Mouse (Mus musculus): ENCODE measurements around the gene Ncor1.

Gene Ncor1

DNA sequence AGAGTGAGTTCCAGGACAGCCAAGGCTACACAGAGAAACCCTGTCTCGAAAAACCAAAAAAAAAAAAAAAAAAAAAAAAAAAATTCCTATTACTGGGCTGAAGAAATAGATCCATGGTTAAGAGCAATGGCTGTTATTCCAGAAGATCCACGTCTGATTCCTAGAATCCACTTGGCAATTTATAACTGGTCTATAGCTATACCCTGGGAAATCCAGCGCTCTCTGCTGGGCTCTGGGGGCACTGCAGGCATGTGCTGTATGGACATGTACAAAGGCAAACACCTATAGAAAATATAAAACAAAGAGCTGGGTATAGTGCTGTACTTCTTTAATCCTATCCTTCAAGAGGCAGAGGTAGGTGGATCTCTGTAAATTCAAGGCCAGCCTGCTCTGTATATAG is 31.2 kb downstream of the Ncor1 start:
- CTCF ChIA-PET: interaction anchor here (0.6 to 2.2 kb wide), 31 partner anchors 10 to 1106 kb away, joined by 3 to 17 read pairs (median 4); partner anchors contain the start of gene Ubb (in 1 of the 4)
- POLR2A ChIA-PET: interaction anchor here (0.7 to 2.9 kb wide), 40 partner anchors 9 to 390 kb away, joined by 3 to 29 read pairs (median 5); partner anchors contain the start of genes Ubb (in 2 of the 4) and Cenpv (in 1 of the 4)

DNA sequence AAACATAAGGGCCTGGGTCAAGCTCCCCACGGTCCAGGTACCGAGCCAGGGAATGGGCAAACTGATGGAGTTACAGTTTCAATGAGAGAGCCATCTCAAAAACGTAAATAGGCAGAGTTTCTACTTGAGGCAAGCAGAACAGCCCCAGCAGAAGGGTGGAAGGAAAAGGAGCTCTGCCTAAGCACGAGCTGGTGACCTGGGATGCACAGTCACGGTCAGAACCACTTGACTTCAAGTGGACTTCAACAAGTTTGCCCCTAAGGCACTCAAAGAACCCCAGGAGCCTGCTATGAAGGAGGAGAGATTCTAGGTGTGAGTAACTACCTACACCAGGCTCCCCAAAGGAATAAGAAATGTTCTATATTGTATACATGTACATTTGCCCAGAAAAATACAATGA is 32.1 kb downstream of the Ncor1 start:
- POLR2A ChIA-PET: interaction anchor here in 3 of 4 experiments (0.6 to 2.9 kb wide), 31 partner anchors 8 to 177 kb away, joined by 3 to 29 read pairs (median 5); partner anchors contain the start of gene Ubb (in 2 of the 3)
- CTCF ChIA-PET: interaction anchor here in 3 of 4 experiments (0.6 to 2.2 kb wide), 10 partner anchors 12 to 1265 kb away, joined by 3 to 17 read pairs (median 5); no protein-coding TSS in a partner anchor

DNA sequence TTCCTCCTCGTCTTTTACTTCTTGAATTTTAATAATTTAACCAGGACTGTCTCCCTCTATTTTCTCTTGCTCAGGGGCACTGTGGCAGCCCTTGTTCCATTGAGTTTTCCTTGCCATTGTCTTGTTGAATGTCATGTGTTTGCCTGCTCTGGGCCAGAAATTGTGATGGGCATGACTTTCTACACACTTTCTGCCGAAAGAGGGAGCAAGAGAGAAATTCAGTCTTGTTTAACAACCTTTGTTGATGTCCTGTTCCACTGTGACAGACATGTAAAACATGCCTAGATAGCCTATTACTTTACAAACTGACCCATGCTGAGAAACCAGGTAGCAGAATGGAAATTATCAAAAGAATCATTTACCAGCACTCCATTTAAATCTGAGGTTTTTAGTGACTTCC is 33.8 kb downstream of the Ncor1 start:
- POLR2A ChIA-PET: interaction anchor here in 2 of 4 experiments (0.9 to 2.0 kb wide), 8 partner anchors 9 to 178 kb away, joined by 3 to 9 read pairs (median 4); partner anchors contain the start of gene Ubb (in 2 of the 2)
- CTCF ChIA-PET: no interaction called here

DNA sequence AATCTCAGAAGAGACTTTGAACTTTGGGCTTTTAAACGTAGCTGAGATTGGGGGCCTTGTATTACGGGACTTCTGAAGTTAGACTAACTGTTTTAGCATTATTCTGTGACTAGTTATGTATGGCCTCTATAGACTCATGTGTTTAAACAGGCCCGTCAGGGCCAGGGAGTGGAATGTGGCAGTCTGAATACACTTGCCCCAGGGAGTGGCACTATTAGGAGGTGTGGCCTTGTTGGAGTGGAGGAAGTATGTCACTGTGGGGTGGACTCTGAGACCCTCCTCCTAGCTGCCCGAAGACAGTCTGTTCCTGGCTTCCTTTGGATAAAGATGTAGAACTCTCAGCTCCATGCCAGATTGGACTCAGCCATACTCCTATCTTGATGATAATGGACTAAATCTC is 43.3 kb downstream of the Ncor1 start:
- CTCF ChIA-PET: interaction anchor here in 2 of 4 experiments (1.8 to 2.8 kb wide), 2 partner anchors 12 kb away, joined by 5 to 6 read pairs; no protein-coding TSS in a partner anchor
- POLR2A ChIA-PET: interaction anchor here in 2 of 4 experiments (0.6 to 4.0 kb wide), 13 partner anchors 9 to 188 kb away, joined by 3 to 22 read pairs (median 5); partner anchors contain the start of gene Ubb (in 2 of the 2)

DNA sequence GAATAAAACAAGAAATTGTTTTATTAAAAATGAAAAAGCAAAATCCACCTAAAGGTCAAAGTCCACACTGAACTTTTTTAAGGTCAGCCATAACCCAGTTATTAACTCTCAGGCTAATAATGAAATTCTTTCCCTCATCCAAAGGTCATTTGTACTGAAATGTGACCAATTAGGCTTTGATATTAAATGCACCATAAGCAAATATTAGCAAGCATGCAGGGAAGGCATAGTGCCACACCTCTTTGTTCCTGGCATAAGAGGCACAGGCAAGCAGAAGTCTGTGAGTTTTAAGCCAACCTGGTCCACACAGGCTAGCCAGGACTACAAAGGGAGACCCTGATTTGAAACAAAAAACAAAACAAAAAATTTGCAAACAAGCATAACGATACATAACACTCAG is 48.7 kb downstream of the Ncor1 start:
- ChIA-PET POLR2A (interaction anchor here in 1 of 4 experiments (0.9 to 4.0 kb wide), 3 partner anchors 14 to 197 kb away, joined by 3 to 17 read pairs (median 4); partner anchors contain the start of gene Ubb), CTCF (no interaction called here)

DNA sequence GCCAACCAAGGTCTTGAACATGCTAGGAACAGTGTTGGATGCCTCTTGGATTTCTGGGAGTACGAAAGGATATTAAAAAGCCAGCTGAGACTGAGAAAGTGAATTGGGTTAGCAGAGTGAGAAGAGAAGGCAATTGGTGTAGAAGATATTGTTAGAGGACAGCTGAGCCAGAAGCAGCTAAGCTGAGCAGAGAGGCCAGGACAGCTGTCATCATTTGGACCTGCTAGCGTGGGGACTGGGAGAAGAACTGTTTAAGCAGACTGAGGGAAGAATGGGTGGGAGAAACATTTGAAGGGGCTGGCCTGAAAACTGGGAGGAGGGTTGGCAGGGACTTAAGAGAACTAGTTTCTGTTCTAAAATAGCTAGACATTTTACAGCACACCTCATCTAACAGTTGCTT is 49.5 kb downstream of the Ncor1 start:
- ChIA-PET POLR2A (interaction anchor here in 2 of 4 experiments (0.6 to 4.0 kb wide), 5 partner anchors 10 to 198 kb away, joined by 3 to 17 read pairs (median 3); partner anchors contain the start of gene Ubb (in 1 of the 2)), CTCF (interaction anchor here in 1 of 4 experiments (0.5 kb wide), 1 partner anchor 9 kb away, joined by 4 read pairs; no protein-coding TSS in a partner anchor)

DNA sequence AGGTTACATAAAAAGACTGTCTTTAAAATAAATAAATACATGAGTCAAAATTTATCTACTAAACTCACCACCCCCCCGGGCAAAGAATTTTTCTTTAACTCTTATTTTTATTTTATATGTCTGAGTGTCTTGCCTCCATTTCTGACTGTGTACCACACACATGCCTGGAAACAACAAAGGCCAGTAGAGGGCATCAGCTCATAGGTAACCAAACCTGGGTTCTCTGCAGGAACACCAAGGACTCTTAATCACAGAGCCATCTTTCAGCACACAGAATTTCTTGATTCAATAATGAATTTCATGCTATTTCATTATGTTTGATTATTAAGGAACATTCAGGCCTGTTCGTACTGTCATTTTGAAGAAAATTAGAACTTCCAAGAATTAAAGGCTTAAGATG is 61.9 kb downstream of the Ncor1 start:
- ChIA-PET CTCF (interaction anchor here in 2 of 4 experiments (0.6 to 1.0 kb wide), 4 partner anchors 16 to 1614 kb away, joined by 3 to 12 read pairs (median 3); no protein-coding TSS in a partner anchor), POLR2A (interaction anchor here in 2 of 4 experiments (0.6 to 4.5 kb wide), 5 partner anchors 11 to 120 kb away, joined by 4 to 17 read pairs (median 4); no protein-coding TSS in a partner anchor)

DNA sequence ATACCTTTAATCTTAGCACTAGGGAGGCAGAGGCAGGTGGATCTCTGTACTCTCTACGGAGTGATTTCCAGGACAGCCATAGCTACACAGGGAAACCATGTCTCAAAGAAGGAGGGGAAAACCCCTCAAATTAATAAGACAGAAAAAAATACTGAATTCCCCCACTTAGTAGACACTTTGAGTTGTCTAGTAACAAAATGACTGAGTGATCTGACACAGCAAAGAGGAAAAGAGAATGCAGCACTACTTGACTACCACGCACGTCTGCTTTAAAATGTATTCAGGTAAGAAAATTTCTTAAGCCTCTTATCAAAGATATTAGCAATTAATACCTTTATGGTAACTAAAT is 70.0 kb downstream of the Ncor1 start:
- POLR2A ChIA-PET: interaction anchor here in 1 of 4 experiments (1.4 kb wide), 1 partner anchor 13 kb away, joined by 3 read pairs; no protein-coding TSS in a partner anchor

DNA sequence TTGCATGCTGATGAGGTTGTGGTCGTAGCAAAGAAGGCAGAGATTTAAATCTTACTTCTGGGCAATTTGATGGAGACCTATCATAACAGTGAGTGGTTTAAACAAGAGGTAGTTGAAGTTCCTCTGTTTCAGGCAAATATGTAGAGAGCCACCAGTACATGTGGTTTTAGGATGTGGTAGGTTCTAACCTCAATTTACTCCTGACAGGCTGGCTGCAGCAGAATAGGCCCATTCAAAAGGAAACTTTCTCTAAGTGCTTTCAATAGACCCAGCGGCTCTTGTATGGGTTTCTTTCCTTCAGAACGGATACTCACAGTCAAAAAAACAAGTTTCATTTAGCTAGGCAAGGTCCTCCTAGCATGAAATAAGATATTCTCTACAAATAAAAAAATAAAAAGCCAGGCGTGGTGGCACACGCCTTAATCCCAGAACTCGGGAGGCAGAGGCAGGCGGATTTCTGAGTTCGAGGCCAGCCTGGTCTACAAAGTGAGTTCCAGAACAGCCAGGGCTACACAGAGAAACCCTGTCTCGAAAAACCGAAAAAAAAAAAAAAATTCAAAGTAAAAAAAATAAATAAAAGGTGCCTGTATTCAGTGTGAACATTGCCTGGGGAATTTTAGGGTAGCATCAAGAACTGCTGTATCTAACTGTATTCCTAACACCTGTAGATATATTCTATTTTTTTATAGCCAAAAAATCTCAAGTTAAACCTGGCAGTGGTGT is 70.6 kb downstream of the Ncor1 start:
- ChIA-PET POLR2A (interaction anchor here in 1 of 4 experiments (1.3 to 1.4 kb wide), 2 partner anchors 13 to 29 kb away, joined by 3 to 4 read pairs; no protein-coding TSS in a partner anchor), CTCF (no interaction called here)

More for the DNA sequence above, 70.0 kb downstream of the Ncor1 start:
- CTCF ChIA-PET: no interaction called here

DNA sequence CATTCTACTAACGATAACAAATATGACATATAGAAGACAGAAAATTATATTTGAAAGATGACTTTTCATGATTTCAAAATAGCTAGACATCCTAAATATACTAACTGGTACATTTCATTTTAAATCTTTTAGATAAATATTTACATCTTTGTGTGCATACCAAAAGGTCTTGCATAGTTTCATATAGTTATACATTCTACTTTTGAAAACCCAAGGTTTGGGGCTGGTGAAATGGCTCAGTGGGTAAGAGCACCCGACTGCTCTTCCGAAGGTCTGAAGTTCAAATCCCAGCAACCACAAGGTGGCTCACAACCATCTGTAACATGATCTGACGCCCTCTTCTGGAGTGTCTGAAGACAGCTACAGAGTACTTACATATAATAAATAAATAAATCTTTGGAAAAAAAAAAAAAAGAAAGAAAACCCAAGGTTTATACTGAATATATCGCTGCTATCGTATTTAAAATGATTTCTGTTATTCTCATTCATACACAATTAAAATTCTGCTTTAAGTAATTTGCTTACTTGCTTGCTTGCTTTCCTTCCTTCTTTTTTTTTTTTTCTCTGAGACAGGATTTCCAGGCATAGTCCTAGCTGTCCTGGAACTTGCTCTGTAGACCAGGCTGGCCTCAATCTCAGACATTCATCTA is 81.0 kb downstream of the Ncor1 start:
- POLR2A ChIA-PET: interaction anchor here in 1 of 4 experiments (0.8 to 1.0 kb wide), 2 partner anchors 14 to 17 kb away, joined by 3 to 4 read pairs; no protein-coding TSS in a partner anchor
- CTCF ChIA-PET: interaction anchor here in 2 of 4 experiments (0.6 to 1.0 kb wide), 5 partner anchors 16 to 436 kb away, joined by 3 to 8 read pairs (median 4); no protein-coding TSS in a partner anchor

DNA sequence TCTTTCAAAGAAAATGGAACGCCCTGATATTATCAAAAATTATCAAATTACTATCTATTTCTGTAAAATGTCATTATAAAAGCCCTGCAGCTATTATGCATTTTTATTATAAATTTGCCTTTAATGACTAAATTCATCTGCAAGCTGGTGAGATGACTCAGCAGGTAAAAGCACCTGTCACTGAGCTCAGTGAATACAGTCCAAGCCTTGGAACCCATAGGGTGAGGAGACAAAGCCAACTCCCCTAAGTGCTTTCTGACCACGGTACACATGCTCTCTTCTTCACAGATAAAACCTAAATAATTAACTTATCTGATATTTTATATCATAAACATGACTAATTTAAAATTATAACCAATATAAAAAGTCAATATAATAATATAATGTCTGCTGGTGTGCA is 86.6 kb downstream of the Ncor1 start:
- CTCF ChIA-PET: no interaction called here
- POLR2A ChIA-PET: interaction anchor here (0.6 to 1.9 kb wide), 15 partner anchors 9 to 744 kb away, joined by 3 to 6 read pairs (median 3); partner anchors contain the start of genes Prpsap2 (in 1 of the 4) and Ubb (in 1 of the 4)

DNA sequence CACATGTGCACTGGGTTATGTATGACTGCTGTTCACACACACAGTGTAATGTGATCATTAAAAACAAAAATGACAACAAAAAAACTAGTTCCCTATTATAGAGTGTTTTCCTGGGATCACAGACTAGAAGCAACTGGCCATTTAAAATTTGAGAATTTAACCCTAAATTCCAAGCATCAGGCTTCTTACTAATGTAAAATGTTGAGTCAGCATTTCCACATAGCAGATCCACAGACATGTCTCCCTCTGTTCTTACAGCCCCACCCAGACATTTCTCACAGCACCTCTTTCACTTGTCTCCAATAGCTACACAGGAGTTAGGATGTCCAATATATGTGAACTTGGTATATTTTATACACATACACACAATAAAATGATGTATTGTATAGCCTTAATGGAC is 88.4 kb downstream of the Ncor1 start:
- CTCF ChIA-PET: no interaction called here
- POLR2A ChIA-PET: interaction anchor here in 3 of 4 experiments (0.9 to 6.7 kb wide), 6 partner anchors 10 to 233 kb away, joined by 3 to 32 read pairs (median 4); no protein-coding TSS in a partner anchor

DNA sequence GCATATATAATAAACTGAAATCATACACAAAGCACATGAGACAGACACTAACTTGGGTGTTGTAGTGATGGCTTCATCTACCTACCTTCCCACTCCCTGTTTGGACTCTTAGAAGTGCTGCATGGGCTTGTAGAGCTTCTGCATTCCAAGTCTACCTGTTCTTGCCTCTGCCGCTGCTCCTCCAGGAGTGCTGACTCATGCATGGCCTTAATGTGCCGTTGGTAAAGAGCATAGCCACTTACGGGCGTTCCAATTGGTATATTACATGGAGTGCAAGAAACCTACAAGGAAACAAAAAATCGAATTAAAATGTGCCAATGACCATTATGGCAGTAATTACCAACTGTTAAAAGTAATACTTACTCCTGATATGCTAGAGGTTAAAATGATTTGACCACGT is 91.5 kb downstream of the Ncor1 start:
- CTCF ChIA-PET: no interaction called here
- POLR2A ChIA-PET: interaction anchor here in 3 of 4 experiments (0.7 to 6.7 kb wide), 8 partner anchors 11 to 236 kb away, joined by 3 to 32 read pairs (median 4); partner anchors contain the start of gene Ubb (in 2 of the 3)

DNA sequence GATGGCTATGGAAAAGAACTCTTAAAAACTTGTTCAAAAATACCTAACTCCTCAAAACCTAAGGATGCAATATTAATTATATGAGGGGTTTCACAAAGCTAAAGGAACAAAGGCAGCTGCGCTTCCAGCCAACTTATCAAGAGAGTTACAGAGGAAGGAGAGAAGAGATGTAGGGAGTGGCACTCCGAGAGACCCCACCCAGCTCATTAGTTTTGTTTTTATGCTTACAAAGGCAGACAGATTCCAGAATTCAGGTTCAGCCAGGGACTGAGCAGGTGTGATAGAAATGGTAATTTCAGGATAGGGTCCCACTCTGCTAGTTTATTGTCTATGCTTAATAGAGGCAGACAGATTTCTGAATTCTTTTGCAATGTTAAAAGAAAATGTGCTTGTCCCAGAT is 103.1 kb downstream of the Ncor1 start:
- POLR2A ChIA-PET: interaction anchor here (0.7 to 3.6 kb wide), 28 partner anchors 9 to 305 kb away, joined by 3 to 32 read pairs (median 4); partner anchors contain the start of gene Ubb (in 2 of the 4)
- CTCF ChIA-PET: interaction anchor here in 2 of 4 experiments (0.6 to 1.3 kb wide), 3 partner anchors 10 to 27 kb away, joined by 3 to 6 read pairs (median 3); no protein-coding TSS in a partner anchor

DNA sequence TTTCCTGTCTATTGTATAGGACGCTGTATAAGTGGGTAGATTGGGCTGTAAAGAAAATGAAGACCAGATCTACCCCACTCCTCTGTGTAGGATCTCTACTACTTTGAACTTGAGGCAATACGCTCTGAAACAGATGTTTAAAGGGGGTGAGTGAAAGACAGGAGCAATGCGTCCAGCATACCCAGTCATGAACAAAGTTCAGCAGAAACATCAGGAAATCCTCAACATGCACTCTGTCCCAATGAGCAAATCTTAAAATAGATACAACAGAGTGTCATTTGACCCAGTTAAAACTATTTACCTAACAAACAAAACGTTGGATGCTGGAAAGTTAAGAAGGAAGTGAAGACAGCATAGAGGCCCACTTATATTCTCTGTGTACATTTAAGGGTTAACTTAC is 106.4 kb downstream of the Ncor1 start:
- ChIA-PET POLR2A (interaction anchor here in 1 of 4 experiments (1.4 to 5.3 kb wide), 2 partner anchors 13 to 17 kb away, joined by 10 to 23 read pairs; no protein-coding TSS in a partner anchor), CTCF (no interaction called here)

DNA sequence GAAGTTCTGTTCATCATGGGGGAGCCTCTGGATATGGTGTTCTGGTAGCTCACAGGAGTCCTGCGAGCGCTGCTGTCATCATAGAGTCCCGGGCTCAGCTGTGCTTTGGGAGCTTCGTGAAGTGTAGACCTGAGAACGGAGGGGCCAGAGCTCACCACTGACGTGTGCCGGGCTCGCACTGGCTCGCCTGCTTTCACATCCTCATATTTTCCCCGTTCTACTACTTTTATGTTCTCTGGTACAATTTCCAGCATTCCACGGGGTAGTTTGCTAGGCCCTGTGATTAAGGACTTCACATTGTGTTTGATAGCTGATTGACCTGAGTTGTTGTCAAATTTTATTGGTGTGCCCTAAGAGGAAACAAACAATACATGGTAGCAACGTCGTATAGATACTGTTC is 115.3 kb downstream of the Ncor1 start:
- ChIA-PET CTCF (no interaction called here), POLR2A (interaction anchor here in 2 of 4 experiments (0.6 to 2.2 kb wide), 6 partner anchors 10 to 208 kb away, joined by 3 to 11 read pairs (median 4); partner anchors contain the start of gene Ubb (in 1 of the 2))

DNA sequence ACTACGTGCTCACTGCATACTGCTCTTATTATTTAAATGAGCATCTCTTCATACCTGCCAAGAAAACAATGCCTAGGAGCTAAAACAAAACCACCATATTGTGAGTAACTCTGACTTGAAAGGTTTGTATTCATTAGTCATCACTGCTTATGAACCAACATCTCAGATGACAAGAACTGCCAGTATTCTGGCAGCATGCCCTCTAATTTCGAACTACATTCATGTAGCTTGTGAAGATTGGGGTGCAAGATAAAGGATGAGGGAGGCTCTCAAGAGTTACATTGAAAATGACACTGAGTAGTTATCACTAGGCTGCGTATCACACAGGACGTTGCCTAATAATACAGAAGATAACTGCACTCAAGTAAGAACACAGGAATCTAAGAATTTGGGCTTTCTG is 126.1 kb downstream of the Ncor1 start:
- POLR2A ChIA-PET: interaction anchor here in 1 of 4 experiments (1.2 to 4.3 kb wide), 9 partner anchors 12 to 271 kb away, joined by 3 to 34 read pairs (median 3); partner anchors contain the start of genes Ttc19 and Zswim7
- CTCF ChIA-PET: no interaction called here

DNA sequence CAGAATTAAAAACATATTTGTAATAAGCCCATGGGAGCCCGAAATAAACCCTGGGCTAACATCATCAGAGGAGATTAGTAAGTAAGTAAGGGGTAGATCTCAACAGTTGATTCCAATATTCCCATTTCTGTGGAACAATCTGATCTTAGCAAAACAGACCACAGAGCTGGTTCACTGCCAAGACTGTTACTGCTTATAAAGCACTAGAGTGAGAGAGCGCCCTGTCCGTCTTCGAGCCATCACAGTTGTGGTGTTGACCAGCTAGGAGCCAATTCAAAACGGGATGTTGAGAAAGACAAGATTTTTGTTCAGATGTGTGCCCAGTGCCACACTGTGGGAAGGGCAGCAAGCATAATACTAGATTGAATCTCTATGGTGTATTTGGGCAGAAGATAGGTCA is 127.2 kb downstream of the Ncor1 start:
- ChIA-PET POLR2A (interaction anchor here in 2 of 4 experiments (1.1 to 4.3 kb wide), 8 partner anchors 8 to 272 kb away, joined by 3 to 34 read pairs (median 4); partner anchors contain the start of gene Ubb (in 1 of the 2)), CTCF (no interaction called here)

Measured in embryonic stem cell, embryonic (primary cell).